Comparison of ENCODE assay signal across 30 mouse cellular contexts in genomic region chr19:46653616-46654235, GRCm38 (mm10). TPM values are rescaled to one million over a fixed set of nuclear protein-coding genes. Genes with fewer than 3 reads are reported as not detected.
A peak's percentile ranks its signal among the peaks of the same experiment; 100 is the strongest.
DNase-seq lines count a peak whose midpoint lies in the region; ATAC-seq and TF ChIP-seq lines count a peak whose summit lies in the region.
"Had no signal": no experiment of that assay in that cellular context is flagged by ENCODE, and none has a peak within 500 bp of the region (broad histone marks: within the 10 kb centered on the region; RNA-seq: fewer than 3 reads in every experiment).

No protein-coding gene starts in this region.

- no peak overlapping the region for H3K27ac ChIP-seq in liver, embryonic 15.5 days (replicated peaks)
- H3K27ac ChIP-seq in bone marrow, adult 2 months (ENCODE audit: control insufficient read depth, insufficient read depth, low read depth, low read length, poor library complexity), result peak overlapping the region; percentile 72
- H3K27ac ChIP-seq: embryonic facial prominence, embryonic 12.5 days; forebrain, embryonic 15.5 days; hindbrain, postnatal 0 days; kidney, embryonic 15.5 days; limb, embryonic 13.5 days had no signal

- peak; percentile 27; the same call in 1 of the 2 replicates for ATAC-seq in liver, embryonic 15.5 days (ENCODE audit: insufficient read depth)
- ATAC-seq: activated CD4-positive, CD25-positive, alpha-beta regulatory T cell, adult 4 months; forebrain, embryonic 15.5 days; hindbrain, postnatal 0 days; intestine, postnatal 0 days; Patski had no signal

- no peaks in the 10 kb centered on the region for H3K9me3 ChIP-seq in liver, embryonic 15.5 days (replicated peaks)
- H3K9me3 ChIP-seq: embryonic facial prominence, embryonic 12.5 days; forebrain, embryonic 15.5 days; kidney, embryonic 15.5 days; limb, embryonic 13.5 days had no signal

- peaks cover 12% of the 10 kb centered on the region for H3K4me1 ChIP-seq in liver, embryonic 15.5 days (replicated peaks)
- peaks cover 4% of the 10 kb centered on the region; the same call in 1 of the 2 replicates for H3K4me1 ChIP-seq in bone marrow, adult 2 months (ENCODE audit: control insufficient read depth, insufficient read depth, low read length)
- H3K4me1 ChIP-seq: embryonic facial prominence, embryonic 12.5 days; forebrain, embryonic 15.5 days; kidney, embryonic 15.5 days had no signal

- no peak for DNase-seq in liver
- peak; percentile 45 for DNase-seq in naive thymus-derived CD4-positive, alpha-beta T cell, adult 2 months (ENCODE audit: low read depth)
- DNase-seq in thymus, postnatal 25 days, result peak; percentile 65
- no peak for DNase-seq in adrenal gland, adult 18-20 months (ENCODE audit: low spot score in 2 of 2)
- no peak for DNase-seq in right cerebral cortex, postnatal 14 days
- no peak for DNase-seq in lung, adult 18-20 months
- DNase-seq: adrenal gland, postnatal 14 days; B cell, adult 2 months; cerebellum, adult 2 months; gastrocnemius, postnatal 25 days; heart, postnatal 4 days; kidney, postnatal 4 days; lung, postnatal 4 days; right cerebral cortex, adult 18-20 months had no signal

- no peak overlapping the region for H3K4me3 ChIP-seq in liver, embryonic 15.5 days (replicated peaks)
- no peak overlapping the region for H3K4me3 ChIP-seq in bone marrow, adult 2 months (replicated peaks; ENCODE audit: control insufficient read depth, low read depth, low read length)
- H3K4me3 ChIP-seq: embryonic facial prominence, embryonic 12.5 days; erythroblast, embryonic 14.5 days; forebrain, embryonic 15.5 days; kidney, embryonic 15.5 days; limb, embryonic 13.5 days had no signal

- no peaks in the 10 kb centered on the region for H3K27me3 ChIP-seq in liver, embryonic 15.5 days
- H3K27me3 ChIP-seq: embryonic facial prominence, embryonic 12.5 days; forebrain, embryonic 15.5 days; kidney, embryonic 15.5 days; limb, embryonic 13.5 days; Patski had no signal

- H3K9ac ChIP-seq in liver, embryonic 15.5 days, result no peak overlapping the region
- H3K9ac ChIP-seq: embryonic facial prominence, embryonic 12.5 days; forebrain, embryonic 15.5 days; kidney, embryonic 15.5 days; limb, embryonic 13.5 days had no signal

- no peak for TF ChIP-seq POLR2A in bone marrow, adult 2 months (IDR thresholded peaks at IDR 0.05; ENCODE audit: borderline replicate concordance, control insufficient read depth, low read depth, low read length)

- peaks cover 61% of the 10 kb centered on the region for H3K36me3 ChIP-seq in liver, embryonic 15.5 days (replicated peaks)

- 74% methylated on average over 14 of the region's 14 CpGs for WGBS in liver, embryonic 15.5 days (ENCODE audit: insufficient replicate concordance)
- WGBS in bone marrow, adult 2 months, result 42% methylated on average over 14 of the region's 14 CpGs

- TF ChIP-seq CTCF in bone marrow, adult 2 months (IDR thresholded peaks at IDR 0.05; ENCODE audit: control insufficient read depth, insufficient read depth, low read length), result no peak

- H3K4me2 ChIP-seq in liver, embryonic 15.5 days, result no peak overlapping the region
- H3K4me2 ChIP-seq: embryonic facial prominence, embryonic 12.5 days; forebrain, embryonic 15.5 days; heart, embryonic 11.5 days; kidney, embryonic 15.5 days; limb, embryonic 13.5 days; midbrain, embryonic 11.5 days had no signal

RNA-seq across cellular contexts. Expression of gene Cyp17a1, which starts 19.2 kb away (rescaled TPM):
- polyA plus RNA-seq in liver, embryonic 15.5 days (2015; fragmentation: Nextera tagmentation; extraction: Ambion mirVana), result 1.8 TPM in 2 replicates
- not detected in 2 replicates for polyA plus RNA-seq in bone marrow, adult 2 months (2011; ENCODE audit: insufficient read depth, insufficient read length, low replicate concordance, missing spikeins)
- 1 to 10 TPM; 2.1 to 4.8 TPM for total RNA-seq in adrenal gland, adult 18-20 months (2021)
- total RNA-seq: gastrocnemius, postnatal 25 days; hindbrain, postnatal 0 days; layer of hippocampus, postnatal 10 days; left cerebral cortex, postnatal 10 days had no signal
- polyA plus RNA-seq: activated CD4-positive, CD25-positive, alpha-beta regulatory T cell, adult 4 months; erythroblast, embryonic 14.5 days; forebrain, embryonic 15.5 days; hindbrain, postnatal 0 days; intestine, postnatal 0 days; midbrain, embryonic 11.5 days; neural tube, embryonic 11.5 days; Patski had no signal

RNA-seq across cellular contexts. Expression of gene Borcs7, which starts 36.0 kb away (rescaled TPM):
- 4.0 and 4.9 TPM in 2 replicates for polyA plus RNA-seq in liver, embryonic 15.5 days (2015; fragmentation: Nextera tagmentation; extraction: Ambion mirVana)
- 4.0 and 6.2 TPM in 2 replicates for polyA plus RNA-seq in bone marrow, adult 2 months (2011; ENCODE audit: insufficient read depth, insufficient read length, low replicate concordance, missing spikeins)
- total RNA-seq in adrenal gland, adult 18-20 months (2021), result 10 to 100 TPM; 11.4 to 13.4 TPM

RNA-seq across cellular contexts. Expression of gene As3mt, which starts 53.5 kb away (rescaled TPM):
- 17.1 and 19.0 TPM in 2 replicates for polyA plus RNA-seq in liver, embryonic 15.5 days (2015; fragmentation: Nextera tagmentation; extraction: Ambion mirVana)
- polyA plus RNA-seq in bone marrow, adult 2 months (2011; ENCODE audit: insufficient read depth, insufficient read length, low replicate concordance, missing spikeins), result 3.9 and 8.5 TPM in 2 replicates
- total RNA-seq in adrenal gland, adult 18-20 months (2021), result 10 to 100 TPM; 90.0 to 92.7 TPM

RNA-seq across cellular contexts. Expression of gene Wbp1l, which starts 54.8 kb away (rescaled TPM):
- polyA plus RNA-seq in liver, embryonic 15.5 days (2015; fragmentation: Nextera tagmentation; extraction: Ambion mirVana), result 21.3 and 29.4 TPM in 2 replicates
- polyA plus RNA-seq in bone marrow, adult 2 months (2011; ENCODE audit: insufficient read depth, insufficient read length, low replicate concordance, missing spikeins), result 15.8 and 29.3 TPM in 2 replicates
- 100 to 1,000 TPM in 1 of 2 experiments, 10 to 100 TPM in 1; 86.9 to 179 TPM for total RNA-seq in adrenal gland, adult 18-20 months (2021)

Comparison
In these comparisons a context has a peak if more than half of its experiments do, and no peak if none do; other contexts are left out.
1. DNase-seq: peak in naive thymus-derived CD4-positive, alpha-beta T cell, adult 2 months (single experiment) and thymus, postnatal 25 days (single experiment); none in liver (single experiment), adrenal gland, adult 18-20 months (0 of 2), right cerebral cortex, postnatal 14 days (single experiment) and lung, adult 18-20 months (0 of 2).